Mouse (Mus musculus) C2C12 (cell line): Measurements from ENCODE around the gene Ralgps2.

Experiments used
- CEBPB ChIP-seq: IDR thresholded peaks from one replicate; pipeline ENCODE4 v1.6.1; 2011; ENCODE audit warnings: low read depth, mild to moderate bottlenecking, control low read depth, moderate library complexity
- CTCF ChIP-seq: IDR thresholded peaks from one replicate; pipeline ENCODE4 v1.5.1; 2011; ENCODE audit not compliant: control insufficient read depth, insufficient read depth, insufficient read length
- FOSL1 ChIP-seq: IDR thresholded peaks from one replicate; pipeline ENCODE4 v1.8.0; 2011; ENCODE audit warnings: mild to moderate bottlenecking, low read length; ENCODE audit not compliant: poor library complexity, insufficient read depth, severe bottlenecking
- MAX ChIP-seq: IDR thresholded peaks from one replicate; pipeline ENCODE4 v1.6.1; 2011; ENCODE audit warnings: mild to moderate bottlenecking, control low read depth
- MYOD1 ChIP-seq: IDR thresholded peaks from one replicate; pipeline ENCODE4 v1.6.1; 2011; ENCODE audit warnings: low read depth; ENCODE audit not compliant: control insufficient read depth, insufficient read length
- MYOG ChIP-seq: IDR thresholded peaks from one replicate; pipeline ENCODE4 v1.6.1; 2011; ENCODE audit not compliant: control insufficient read depth, insufficient read length; ENCODE audit errors: extremely low read depth
- USF1 ChIP-seq: IDR thresholded peaks from one replicate; pipeline ENCODE4 v1.6.1; 2011; ENCODE audit warnings: low read depth, mild to moderate bottlenecking, control low read depth, moderate library complexity

DNA sequence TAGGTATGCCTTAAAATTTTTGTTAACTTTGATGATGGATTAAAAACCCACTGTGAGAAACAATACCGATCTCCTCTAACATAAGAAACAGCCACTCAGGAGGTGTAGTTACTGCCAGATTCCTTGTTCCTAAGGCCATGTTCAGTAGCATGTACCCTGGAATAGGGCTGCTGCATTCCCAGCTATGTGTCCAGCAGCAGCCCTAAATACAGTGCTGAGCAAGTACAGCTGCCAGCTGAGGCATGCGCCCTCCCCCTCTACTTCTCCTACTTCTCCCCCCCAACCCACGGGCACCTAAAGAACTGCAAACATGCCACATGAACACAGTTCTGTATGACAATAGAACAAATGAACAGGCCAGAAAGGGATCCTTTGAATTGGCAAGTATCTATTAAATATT lies 75.7 kb downstream of the Ralgps2 start:
- TF ChIP-seq USF1 (no peak), CTCF (no peak), MAX (no peak), MYOD1 (no peak), FOSL1 (no peak), MYOG (no peak), CEBPB (no peak)
